Mouse (Mus musculus): ENCODE measurements around the gene Mchr1.

Mchr1 gene

GRCm38 (mm10) chr15:81226796-81227195 lies 8.5 kb upstream of the Mchr1 start:
- in situ Hi-C loops (cut with MboI, MseI), result no loop called here

- in situ Hi-C loops (cut with MboI, MseI), result no loop called here
Measured at GRCm38 (mm10) chr15:81227275-81227674, 8.0 kb upstream of the Mchr1 start.

- in situ Hi-C loops (cut with MboI, MseI), result no loop called here
Measured at GRCm38 (mm10) chr15:81228258-81228657, 7.0 kb upstream of the Mchr1 start.

- in situ Hi-C loops (cut with MboI, MseI), result no loop called here
Measured at GRCm38 (mm10) chr15:81229791-81230190, 5.5 kb upstream of the Mchr1 start.

DNA sequence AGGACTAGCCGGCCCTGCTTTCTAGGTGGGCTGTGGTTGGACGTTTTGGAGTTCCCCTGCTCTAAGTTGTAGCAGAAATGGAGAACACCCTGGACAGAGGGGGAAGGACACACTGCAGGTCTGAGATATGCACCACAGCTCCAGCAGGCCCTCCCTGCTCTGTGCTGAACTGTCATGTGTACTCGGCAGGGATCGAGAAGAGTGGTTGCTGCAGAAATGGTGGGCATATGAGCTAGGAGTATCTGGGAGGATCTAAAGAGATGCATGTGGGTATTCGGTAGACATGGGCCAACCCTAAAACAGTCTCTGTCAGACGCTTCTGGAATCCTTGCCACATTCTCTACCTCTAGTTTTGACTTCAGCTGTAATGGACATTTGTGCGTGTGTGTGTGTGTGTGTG lies 4.0 kb upstream of the Mchr1 start:
- in situ Hi-C loops (cut with MboI, MseI), result no loop called here

GRCm38 (mm10) chr15:81236062-81236461 lies 763 bp downstream of the Mchr1 start:
- in situ Hi-C loops (cut with MboI, MseI), result no loop called here

GRCm38 (mm10) chr15:81237471-81237870 lies 2.2 kb downstream of the Mchr1 start:
- in situ Hi-C loops (cut with MboI, MseI), result no loop called here

DNA sequence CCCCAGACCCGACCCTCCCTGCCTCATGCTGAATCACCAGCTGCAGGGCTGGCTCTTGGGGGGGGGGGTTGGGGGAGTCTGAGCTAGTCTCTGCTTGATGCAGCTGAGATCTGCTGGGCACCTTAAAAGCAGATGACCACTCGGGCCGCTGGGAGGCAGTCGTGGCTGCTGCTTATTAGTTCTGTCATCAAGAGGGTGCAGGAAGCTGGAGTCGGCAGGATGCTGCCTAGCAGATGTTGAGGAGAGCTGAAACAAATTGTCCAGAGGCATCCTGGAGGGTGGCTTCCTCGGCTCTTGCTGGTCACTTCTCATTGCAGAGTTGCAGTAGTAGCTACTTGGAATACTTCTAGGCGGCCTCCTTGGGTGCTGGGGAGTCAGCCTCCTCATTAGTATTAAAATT lies 4.0 kb downstream of the Mchr1 start:
- in situ Hi-C loops (cut with MboI, MseI), result no loop called here

DNA sequence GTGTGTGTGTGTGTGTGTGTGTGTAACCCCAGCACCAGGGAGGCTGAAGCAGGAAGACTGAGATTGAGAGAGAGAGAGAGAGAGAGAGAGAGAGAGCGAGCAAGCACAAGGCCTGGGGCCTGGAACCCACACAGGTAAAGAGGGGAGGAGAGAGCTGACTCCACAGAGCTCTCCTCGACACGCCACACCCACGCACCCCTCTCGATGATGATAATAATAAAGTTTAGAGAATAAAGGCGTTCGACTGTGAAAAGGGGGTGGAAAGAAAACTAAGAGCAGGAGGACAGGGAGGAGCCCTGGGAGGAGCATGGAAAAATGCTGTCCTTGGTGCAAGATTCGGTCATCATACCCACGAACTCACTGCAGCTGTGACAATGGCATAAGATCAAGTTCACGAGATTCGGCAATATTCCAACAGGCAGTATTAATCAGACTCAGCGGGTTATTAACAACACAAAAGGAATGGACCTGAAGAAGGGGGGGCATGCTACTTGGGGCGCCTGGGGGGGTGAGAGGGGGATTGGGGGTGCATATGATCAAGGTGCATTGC lies 4.6 kb downstream of the Mchr1 start:
- in situ Hi-C loops (cut with MboI, MseI), result no loop called here

DNA sequence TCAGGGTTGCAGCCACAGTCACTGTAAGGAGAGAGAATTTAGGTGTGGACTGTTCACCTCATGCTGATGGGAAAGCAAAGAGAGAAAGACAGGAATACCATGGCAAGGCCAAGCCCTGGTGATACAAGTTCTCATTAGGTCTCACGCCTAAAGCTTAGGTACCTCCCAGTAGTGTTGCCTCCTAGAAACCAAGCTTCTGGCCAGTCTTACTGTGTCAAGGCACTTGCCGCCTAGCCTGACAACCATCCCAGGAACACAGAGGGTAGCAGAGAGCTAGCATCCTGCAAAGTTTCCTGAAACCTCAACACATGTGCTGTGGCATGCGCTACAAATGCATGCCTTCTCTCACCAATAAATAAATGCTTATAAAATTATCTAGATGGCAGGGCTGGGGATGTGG lies 11.6 kb downstream of the Mchr1 start:
- in situ Hi-C loops (cut with MboI, MseI), result no loop called here

DNA sequence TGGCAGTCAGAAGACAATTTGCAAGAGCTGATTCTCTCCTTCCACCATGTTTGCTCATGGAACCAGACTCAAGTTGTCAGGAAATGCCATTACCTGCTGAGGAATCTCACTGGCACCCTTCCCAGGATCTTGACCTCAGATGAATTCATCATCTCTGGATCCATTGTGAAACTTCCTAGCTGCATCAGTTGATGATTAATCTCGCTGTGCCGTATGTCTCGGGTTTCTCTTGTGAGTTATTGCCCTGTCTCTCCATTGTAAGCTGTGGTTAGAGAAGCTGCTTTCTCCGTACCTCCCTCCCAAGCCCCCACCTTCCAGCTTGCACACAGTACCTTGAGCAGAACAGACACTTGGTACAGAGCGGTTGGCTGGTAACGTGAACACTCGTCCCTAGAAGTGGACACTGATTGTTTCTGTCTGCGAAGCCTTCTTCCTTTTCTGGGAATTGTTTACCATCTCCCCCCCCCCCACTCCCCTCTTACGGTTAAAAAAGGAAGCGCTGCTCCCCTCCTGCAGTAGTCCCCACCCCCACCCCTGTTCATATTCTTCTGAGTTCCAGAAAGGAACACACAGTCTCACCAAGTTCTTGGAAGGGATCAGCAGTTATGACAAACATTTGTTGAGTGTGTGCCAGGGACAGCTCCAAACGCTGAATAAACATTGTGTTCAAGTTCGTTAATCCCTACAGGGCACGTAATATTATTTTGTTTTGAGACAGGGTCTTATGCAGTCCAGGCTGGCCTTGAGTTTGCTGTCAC lies 12.5 kb downstream of the Mchr1 start:
- in situ Hi-C loops (cut with MboI, MseI), result no loop called here

GRCm38 (mm10) chr15:81248341-81248679 lies 13.0 kb downstream of the Mchr1 start:
- in situ Hi-C loops (cut with MboI, MseI), result no loop called here

DNA sequence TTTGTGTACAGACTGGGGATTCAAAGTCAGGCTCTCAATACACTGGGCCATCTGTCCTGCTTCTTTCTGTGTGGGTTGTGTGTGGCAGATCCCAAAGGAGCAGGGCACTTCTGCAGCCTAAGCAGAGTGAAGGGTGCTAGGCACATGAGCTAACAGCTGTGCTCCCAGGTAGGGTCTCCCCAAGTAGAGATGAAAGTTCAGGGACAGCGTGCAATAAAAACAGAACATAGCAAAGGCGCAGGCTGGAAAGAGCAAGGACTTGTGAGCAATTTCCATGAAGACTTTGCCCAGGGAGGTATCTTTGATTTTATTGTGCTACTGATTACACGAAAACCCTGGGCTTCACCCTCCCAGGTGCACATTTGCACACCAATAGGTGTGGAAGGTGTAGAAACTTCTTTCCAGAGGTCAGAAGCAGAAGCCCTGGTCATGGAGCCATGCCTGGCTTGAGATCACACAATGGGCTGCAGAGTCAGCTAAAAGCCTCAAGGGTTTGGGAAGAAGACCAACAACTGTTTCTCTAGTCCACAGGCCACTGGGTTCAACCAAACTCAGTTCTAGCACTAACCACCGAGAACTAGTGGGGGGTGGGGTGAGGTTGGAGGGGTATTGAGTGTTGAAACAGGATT lies 13.8 kb downstream of the Mchr1 start:
- in situ Hi-C loops (cut with MboI, MseI), result no loop called here

- in situ Hi-C loops (cut with MboI, MseI), result no loop called here
Measured at GRCm38 (mm10) chr15:81252626-81253174, 17.4 kb downstream of the Mchr1 start.

DNA sequence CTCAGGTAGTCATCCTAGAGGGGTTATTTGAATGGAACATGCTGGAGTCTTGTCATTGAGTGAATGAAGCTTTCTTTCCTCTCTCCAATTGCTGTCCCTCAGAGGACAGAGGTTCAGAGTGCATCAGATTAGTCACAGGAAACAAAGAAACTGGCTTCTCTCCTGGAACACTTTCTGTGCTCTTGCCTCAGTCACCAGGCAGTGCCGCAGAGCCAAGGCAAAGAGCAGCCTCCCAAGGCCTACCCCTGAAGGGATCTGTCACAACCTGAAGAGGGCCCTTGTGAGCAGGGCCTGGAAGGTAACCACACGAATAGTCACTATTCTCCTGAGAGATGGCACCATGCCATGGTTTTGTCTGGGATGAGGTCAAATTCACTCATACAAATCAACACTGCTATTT lies 18.3 kb downstream of the Mchr1 start:
- in situ Hi-C loops (cut with MboI, MseI), result no loop called here

DNA sequence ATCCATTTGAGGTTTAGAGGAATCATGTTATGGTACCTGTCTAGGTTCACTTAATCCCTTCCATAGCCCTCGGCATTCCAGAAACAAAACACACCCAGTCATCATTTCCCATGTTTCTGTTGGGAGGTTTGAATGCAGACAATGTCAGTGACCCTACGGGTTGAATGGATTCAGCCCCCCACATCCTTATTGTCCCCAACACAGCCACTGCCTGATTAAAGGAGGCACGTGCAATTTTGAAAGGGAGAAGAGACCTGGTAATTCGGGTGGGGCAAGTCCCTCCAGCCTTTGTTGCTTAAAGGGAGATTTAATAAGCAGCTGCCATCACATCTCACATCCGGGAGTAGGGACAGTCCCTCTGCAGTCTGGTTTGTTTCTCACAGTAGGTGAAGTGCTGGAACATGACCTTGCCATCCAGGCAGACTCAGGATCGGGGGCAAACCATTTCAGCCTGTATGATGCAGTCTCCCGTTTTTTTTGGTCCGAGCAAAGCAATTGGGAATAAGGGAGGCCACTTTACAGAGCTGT lies 18.9 kb downstream of the Mchr1 start:
- in situ Hi-C loops (cut with MboI, MseI), result no loop called here

- in situ Hi-C loops (cut with MboI, MseI), result no loop called here
Measured at GRCm38 (mm10) chr15:81255063-81255462, 19.8 kb downstream of the Mchr1 start.

GRCm38 (mm10) chr15:81258296-81258695 lies 23.0 kb downstream of the Mchr1 start:
- in situ Hi-C loops (cut with MboI, MseI), result no loop called here

- in situ Hi-C loops (cut with MboI, MseI), result no loop called here
Measured at GRCm38 (mm10) chr15:81259304-81259703, 24.0 kb downstream of the Mchr1 start.

DNA sequence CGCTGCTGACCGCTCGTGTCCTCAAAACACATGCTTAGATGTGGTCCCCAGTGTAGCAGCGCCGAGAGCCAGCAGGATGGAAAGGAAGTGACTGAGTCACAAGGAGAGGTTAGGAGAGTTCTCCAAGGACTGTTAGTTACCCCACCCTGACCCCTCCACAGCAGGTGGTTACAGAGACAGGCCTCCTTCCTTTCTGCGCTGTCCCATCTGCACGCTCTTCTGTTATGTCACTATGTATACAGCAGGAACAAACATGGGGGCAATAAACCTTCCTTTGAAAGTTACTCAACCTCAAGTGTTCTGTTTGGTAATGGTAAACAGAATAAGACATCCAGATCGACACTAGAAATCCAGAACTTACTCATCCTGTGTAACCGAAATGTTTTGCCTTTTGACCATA lies 24.9 kb downstream of the Mchr1 start:
- in situ Hi-C loops (cut with MboI, MseI), result no loop called here

DNA sequence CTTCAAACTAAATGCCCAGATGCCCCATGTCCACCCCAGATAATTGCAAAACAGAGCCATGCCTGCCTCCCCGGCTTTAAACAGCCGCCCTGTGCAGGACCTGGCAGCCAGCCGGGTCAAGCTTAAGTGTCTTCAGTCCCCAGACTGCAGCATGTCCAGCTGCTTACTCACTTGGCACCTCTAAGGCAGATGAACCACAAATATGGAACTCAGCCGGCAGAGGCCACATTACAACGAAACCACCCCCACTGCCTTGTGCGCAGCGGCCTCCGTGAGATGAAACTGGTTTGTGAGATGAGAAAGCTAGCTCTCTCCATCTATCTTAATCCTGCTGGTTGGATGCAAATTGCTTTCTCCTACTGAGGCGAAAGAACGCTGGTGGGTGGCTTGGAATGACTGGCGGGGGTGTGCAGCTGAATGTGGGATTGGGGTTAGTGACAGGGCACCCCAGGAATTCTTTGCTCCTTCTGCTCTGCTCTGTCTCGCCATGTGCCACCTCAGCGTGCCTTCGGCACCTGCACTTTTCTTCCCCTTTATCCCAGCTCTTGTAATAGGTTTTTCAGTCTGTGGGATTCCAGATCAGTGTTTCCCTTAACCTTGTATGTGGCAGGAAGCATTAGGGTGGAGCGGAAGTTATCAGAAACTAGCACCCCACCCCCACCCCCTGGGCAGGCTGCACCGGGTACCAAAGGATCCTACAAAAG lies 29.2 kb downstream of the Mchr1 start:
- in situ Hi-C loops (cut with MboI, MseI), result no loop called here

DNA sequence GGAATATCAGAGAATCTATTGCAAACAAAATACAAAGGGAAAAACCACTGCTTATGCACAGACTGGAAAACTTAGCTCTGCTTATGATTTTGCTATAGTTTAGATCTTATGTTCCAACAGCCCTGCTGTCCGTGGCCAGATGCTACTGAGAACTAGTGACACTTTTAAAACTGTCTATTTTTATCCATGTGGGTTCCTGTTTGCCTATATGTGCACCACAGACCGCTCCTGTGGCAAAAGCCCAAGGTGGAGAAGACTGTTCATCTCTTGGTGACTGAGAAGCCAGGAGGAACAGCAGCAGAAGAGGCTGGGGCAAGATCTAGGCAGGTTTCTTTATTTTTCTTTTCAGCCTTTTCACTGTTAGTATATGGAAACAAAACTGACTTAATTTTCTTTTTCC lies 32.1 kb downstream of the Mchr1 start:
- in situ Hi-C loops (cut with MboI, MseI), result no loop called here
